Mouse (Mus musculus): ENCODE measurements at regions not wholly inside any gene's neighbourhood (a gene's known extent, or its start where the extent isn't known, plus 50 kb on each side); places are given as distances from the start of the nearest gene placed in this dataset.

- Histone ChIP-seq H3K27ac (replicated peaks) (no peak overlapping the region), H3K4me3 (no peak overlapping the region), H3K4me1 (peaks cover 11% of the 10 kb centered on the region), H3K27me3 (ENCODE audit: low read depth, poor library complexity, severe bottlenecking) (no peaks in the 10 kb centered on the region), H3K36me3 (no peaks in the 10 kb centered on the region), H3K9me3 (replicated peaks) (no peaks in the 10 kb centered on the region)
- 91% methylated on average over 1 of the region's 1 CpGs for WGBS
- DNase-seq (ENCODE audit: low spot score) = no peak
Observed at GRCm38 (mm10) chr13:107714001-107714400, 330.2 kb upstream of the Smim15 start.

DNA sequence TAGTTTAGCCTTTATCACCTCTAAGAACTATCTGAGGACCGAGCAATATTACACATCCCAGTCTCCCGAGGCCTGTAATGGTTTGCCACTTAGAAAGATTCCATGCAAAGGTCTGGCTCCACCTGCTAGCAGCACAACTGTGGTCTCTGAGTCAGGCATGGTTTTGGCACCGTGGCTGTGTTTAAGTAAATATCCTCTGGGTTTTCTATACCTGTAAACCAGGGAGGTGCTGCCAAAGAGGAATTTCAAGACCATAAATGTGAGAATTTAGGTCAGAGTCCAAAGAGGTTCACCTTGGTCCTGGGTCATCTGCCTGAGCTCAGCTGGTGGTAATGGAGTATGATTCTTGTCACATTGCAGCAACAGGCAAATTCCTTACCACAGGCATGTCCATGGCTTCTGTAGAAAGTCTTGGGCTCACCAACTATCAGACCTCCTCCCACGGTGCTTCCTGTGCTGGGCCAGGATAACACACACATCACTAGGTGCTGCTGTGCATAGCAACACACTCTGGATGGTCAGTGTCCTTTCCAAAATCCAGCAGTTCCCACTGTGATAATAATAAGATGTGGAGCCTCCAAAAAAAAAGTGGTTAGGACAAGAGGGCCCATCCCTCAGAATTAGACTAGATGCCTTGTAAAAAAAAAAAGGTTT lies 332.8 kb upstream of the Smim15 start:
- Histone ChIP-seq H3K27me3 (ENCODE audit: low read depth, poor library complexity, severe bottlenecking) (no peaks in the 10 kb centered on the region), H3K36me3 (no peaks in the 10 kb centered on the region), H3K4me3 (no peak overlapping the region), H3K27ac (replicated peaks) (no peak overlapping the region), H3K9me3 (replicated peaks) (no peaks in the 10 kb centered on the region), H3K4me1 (0 out of 2 replicates have a peak, but pooled peaks cover 4% of the 10 kb centered on the region)
- DNase-seq (ENCODE audit: low spot score) = no peak
- 86% methylated on average over 4 of the region's 4 CpGs for whole genome bisulfite sequencing

DNA sequence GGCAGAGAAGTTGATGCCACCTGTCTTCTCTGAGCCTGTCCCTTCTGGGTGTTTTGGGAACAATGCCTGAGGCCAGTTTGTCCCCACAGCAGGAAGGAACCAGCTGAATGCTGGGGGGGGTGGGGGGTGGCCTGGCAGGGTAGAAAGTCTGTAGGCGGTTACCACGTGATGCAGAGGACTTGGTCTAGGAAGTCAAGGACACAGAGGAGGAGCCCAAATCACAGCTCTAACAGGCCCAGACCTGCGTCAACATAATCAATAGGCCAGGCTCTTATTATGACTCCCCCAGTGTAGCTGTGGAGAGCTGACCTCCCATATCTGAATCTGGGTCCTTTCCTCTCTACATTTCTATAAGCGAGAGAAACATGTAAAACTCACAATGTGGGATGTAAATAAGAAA lies 333.9 kb upstream of the Smim15 start:
- Histone ChIP-seq H3K4me3 (no peak overlapping the region), H3K4me1 (0 out of 2 replicates have a peak, but pooled peaks cover 4% of the 10 kb centered on the region), H3K27ac (replicated peaks) (no peak overlapping the region), H3K36me3 (no peaks in the 10 kb centered on the region), H3K27me3 (ENCODE audit: low read depth, poor library complexity, severe bottlenecking) (no peaks in the 10 kb centered on the region), H3K9me3 (replicated peaks) (no peaks in the 10 kb centered on the region)
- no peak for DNase-seq (ENCODE audit: low spot score)
- WGBS = 86% methylated on average over 4 of the region's 4 CpGs

- DNase-seq (ENCODE audit: low spot score) = no peak
Observed at GRCm38 (mm10) chr13:107709828-107710227, 334.4 kb upstream of the Smim15 start.

GRCm38 (mm10) chr13:107703736-107704135 lies 340.5 kb upstream of the Smim15 start:
- WGBS = 65% methylated on average over 7 of the region's 7 CpGs
- H3K4me1 ChIP-seq = peaks cover 30% of the 10 kb centered on the region
- H3K27me3 ChIP-seq (ENCODE audit: low read depth, poor library complexity, severe bottlenecking) = no peaks in the 10 kb centered on the region; the same call in 1 of the 2 replicates
- H3K9me3 ChIP-seq (replicated peaks) = no peaks in the 10 kb centered on the region
- no peak overlapping the region for H3K27ac ChIP-seq (replicated peaks)
- H3K36me3 ChIP-seq = no peaks in the 10 kb centered on the region
- no peak for DNase-seq (ENCODE audit: low spot score)
- no peak overlapping the region for H3K4me3 ChIP-seq

More at GRCm38 (mm10) chr13:107709828-107710227, 334.4 kb upstream of the Smim15 start:
- WGBS = 58% methylated on average over 2 of the region's 2 CpGs
- Histone ChIP-seq H3K9me3 (replicated peaks) (no peaks in the 10 kb centered on the region), H3K4me1 (0 out of 2 replicates have a peak, but pooled peaks cover 4% of the 10 kb centered on the region), H3K27ac (replicated peaks) (no peak overlapping the region), H3K36me3 (no peaks in the 10 kb centered on the region), H3K4me3 (no peak overlapping the region), H3K27me3 (ENCODE audit: low read depth, poor library complexity, severe bottlenecking) (no peaks in the 10 kb centered on the region)

DNA sequence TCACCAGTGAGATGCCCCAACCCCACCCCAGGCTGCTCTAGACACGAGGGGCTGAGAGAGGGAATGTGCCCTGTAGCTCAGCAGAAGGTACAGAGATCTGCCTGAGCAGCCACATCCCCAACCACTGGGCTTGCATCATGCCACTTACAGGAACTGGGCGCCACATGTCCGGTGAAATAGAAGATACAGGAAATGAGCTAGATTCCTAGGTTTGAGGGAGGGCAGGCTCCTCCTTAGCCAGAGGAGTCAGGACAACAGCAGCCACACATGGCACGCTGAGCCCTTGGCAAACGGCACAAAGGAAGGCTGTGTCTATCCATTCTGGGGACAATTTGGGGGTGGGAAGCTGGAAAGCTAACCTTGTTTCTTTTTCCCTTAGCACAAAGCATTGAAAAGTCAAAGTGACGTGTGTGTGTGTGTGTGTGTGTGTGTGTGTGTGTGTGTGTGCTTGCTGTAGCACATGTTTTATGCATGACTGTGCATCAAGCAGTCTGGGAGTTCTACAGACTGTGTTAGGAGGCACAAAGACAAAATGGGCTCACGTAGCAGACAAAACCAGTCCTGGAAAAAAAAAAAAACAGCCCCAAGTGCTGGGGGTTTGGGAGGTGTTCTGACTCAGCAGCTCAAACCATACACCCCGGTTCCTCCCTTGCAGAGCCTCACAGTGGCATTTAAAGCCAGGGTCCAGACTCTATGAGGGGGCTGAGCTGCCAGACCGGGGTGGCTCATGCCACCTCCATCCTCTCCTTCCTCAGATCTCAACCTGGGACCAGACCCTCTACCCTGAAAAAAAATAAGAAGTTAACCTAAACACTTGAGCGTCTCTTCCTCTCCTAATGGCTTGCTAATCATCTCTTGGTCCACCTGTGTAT lies 343.7 kb upstream of the Smim15 start:
- Histone ChIP-seq H3K4me1 (peaks cover 31% of the 10 kb centered on the region), H3K9me3 (replicated peaks) (no peaks in the 10 kb centered on the region), H3K27ac (replicated peaks) (peak overlapping the region; percentile 85), H3K36me3 (no peaks in the 10 kb centered on the region), H3K4me3 (0 out of 2 replicates have a peak overlapping the region, but pooled peaks have one; percentile 9), H3K27me3 (ENCODE audit: low read depth, poor library complexity, severe bottlenecking) (no peaks in the 10 kb centered on the region; the same call in 1 of the 2 replicates)
- 49% methylated on average over 10 of the region's 10 CpGs for WGBS
- DNase-seq (ENCODE audit: low spot score) = peak; percentile 50

DNA sequence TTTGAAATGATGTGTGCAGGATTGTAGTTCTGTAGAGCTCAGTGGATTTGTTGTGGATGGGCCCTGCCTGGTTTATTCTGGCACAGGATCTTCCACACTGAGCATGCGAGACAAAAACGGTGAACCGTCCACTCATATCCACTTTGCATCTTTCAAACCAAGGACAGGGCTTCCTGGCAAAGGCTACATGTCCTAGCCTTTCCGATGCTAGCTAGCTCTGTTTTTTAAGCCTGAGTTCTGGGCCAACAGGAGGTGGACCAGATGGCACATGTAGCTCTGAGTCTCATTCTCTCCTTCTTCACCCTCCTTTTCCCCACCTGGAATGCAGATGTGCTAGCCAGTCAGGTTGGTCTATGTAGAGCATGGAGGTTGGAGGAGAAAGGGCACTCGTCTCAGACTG lies 345.0 kb upstream of the Smim15 start:
- WGBS = 86% methylated on average over 5 of the region's 5 CpGs
- Histone ChIP-seq H3K9me3 (replicated peaks) (no peaks in the 10 kb centered on the region), H3K4me1 (peaks cover 31% of the 10 kb centered on the region), H3K27me3 (ENCODE audit: low read depth, poor library complexity, severe bottlenecking) (no peaks in the 10 kb centered on the region; the same call in 1 of the 2 replicates), H3K36me3 (no peaks in the 10 kb centered on the region), H3K27ac (replicated peaks) (peak overlapping the region; percentile 85), H3K4me3 (no peak overlapping the region)
- no peak for DNase-seq (ENCODE audit: low spot score)

DNA sequence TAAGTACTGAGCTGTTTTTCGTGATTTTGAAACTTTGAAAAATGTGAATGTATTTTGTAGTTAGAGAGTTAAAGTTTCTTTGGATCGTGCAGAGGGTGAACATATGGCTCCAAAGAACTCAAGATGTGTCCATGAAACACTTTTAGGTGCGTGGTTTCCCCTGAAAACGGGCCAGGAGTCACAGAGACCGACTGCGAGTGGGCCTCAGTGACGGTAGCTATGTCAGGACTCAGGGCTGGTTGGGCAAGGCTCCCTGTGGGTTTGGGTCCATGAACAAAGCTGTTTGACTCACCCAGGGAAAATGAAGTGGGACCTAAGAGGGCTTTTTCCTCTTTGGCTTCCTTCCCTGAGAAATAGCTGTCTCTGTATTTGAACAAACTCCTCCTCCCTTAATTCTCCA lies 345.9 kb upstream of the Smim15 start:
- Histone ChIP-seq H3K4me3 (no peak overlapping the region), H3K36me3 (no peaks in the 10 kb centered on the region), H3K9me3 (replicated peaks) (no peaks in the 10 kb centered on the region), H3K27me3 (ENCODE audit: low read depth, poor library complexity, severe bottlenecking) (no peaks in the 10 kb centered on the region; the same call in 1 of the 2 replicates), H3K27ac (replicated peaks) (no peak overlapping the region), H3K4me1 (peaks cover 31% of the 10 kb centered on the region)
- 92% methylated on average over 7 of the region's 7 CpGs for WGBS
- no peak for DNase-seq (ENCODE audit: low spot score)

- Histone ChIP-seq H3K27ac (replicated peaks) (no peak overlapping the region), H3K4me1 (peaks cover 14% of the 10 kb centered on the region), H3K36me3 (no peaks in the 10 kb centered on the region), H3K4me3 (no peak overlapping the region), H3K27me3 (ENCODE audit: low read depth, poor library complexity, severe bottlenecking) (no peaks in the 10 kb centered on the region), H3K9me3 (replicated peaks) (no peaks in the 10 kb centered on the region)
- WGBS = 93% methylated on average over 5 of the region's 5 CpGs
- no peak for DNase-seq (ENCODE audit: low spot score)
Observed at GRCm38 (mm10) chr13:107692123-107692830, 352.0 kb upstream of the Smim15 start.

- Histone ChIP-seq H3K27me3 (ENCODE audit: low read depth, poor library complexity, severe bottlenecking) (no peaks in the 10 kb centered on the region), H3K27ac (replicated peaks) (0 out of 2 replicates have a peak overlapping the region, but pooled peaks have one; percentile 23), H3K4me1 (peaks cover 21% of the 10 kb centered on the region), H3K4me3 (no peak overlapping the region), H3K36me3 (no peaks in the 10 kb centered on the region), H3K9me3 (replicated peaks) (no peaks in the 10 kb centered on the region)
- WGBS = 55% methylated on average over 6 of the region's 6 CpGs
- DNase-seq (ENCODE audit: low spot score) = no peak
Observed at GRCm38 (mm10) chr13:107688972-107689371, 355.3 kb upstream of the Smim15 start.

DNA sequence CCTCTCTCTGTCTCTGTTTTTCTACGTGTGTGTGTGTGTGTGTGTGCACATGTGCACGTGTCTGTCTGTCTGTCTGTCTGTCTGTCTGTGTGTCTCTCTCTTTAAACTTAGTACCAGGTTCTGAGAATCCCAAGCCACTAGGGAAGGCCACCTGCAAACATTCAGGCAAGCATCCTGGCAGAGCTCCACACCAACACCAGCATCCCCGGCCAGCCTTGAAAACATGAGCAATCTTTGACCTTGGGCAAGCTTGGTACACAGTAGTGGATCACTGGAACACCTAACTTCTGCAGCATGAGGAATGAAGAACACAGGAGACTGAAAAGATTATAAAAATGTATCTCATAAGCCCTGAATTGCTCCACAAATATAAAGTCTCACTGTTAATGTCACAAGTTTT lies 359.0 kb upstream of the Smim15 start:
- Histone ChIP-seq H3K27me3 (ENCODE audit: low read depth, poor library complexity, severe bottlenecking) (no peaks in the 10 kb centered on the region), H3K27ac (replicated peaks) (no peak overlapping the region), H3K36me3 (no peaks in the 10 kb centered on the region), H3K4me1 (peaks cover 37% of the 10 kb centered on the region), H3K4me3 (no peak overlapping the region), H3K9me3 (replicated peaks) (no peaks in the 10 kb centered on the region)
- DNase-seq (ENCODE audit: low spot score) = no peak
- WGBS = 86% methylated on average over 3 of the region's 3 CpGs

- H3K9me3 ChIP-seq (replicated peaks) = no peaks in the 10 kb centered on the region
- DNase-seq (ENCODE audit: low spot score) = no peak
- H3K36me3 ChIP-seq = no peaks in the 10 kb centered on the region
- H3K27ac ChIP-seq (replicated peaks) = peak overlapping the region; percentile 68
- H3K4me1 ChIP-seq = peaks cover 29% of the 10 kb centered on the region
- no peak overlapping the region for H3K4me3 ChIP-seq
- no peaks in the 10 kb centered on the region for H3K27me3 ChIP-seq (ENCODE audit: low read depth, poor library complexity, severe bottlenecking)
- 61% methylated on average over 3 of the region's 3 CpGs for WGBS
Observed at GRCm38 (mm10) chr13:107683909-107684308, 360.3 kb upstream of the Smim15 start.
